Mouse (Mus musculus) large intestine, adult 2 months (tissue): ENCODE measurements around the gene Med24. TPM values are rescaled to one million over a fixed set of nuclear protein-coding genes. Genes with fewer than 3 reads are reported as not detected.

Experiments
- DNase-seq: peaks from one replicate; pipeline ENCODE4 v3.0.0-alpha.2; 2012; ENCODE audit warnings: low read depth, low spot score
- WGBS: fragments of 180-500 bp; shearing (Covaris S2); methylation state at CpG from one replicate; pipeline ENCODE4 v1.1.7; 2018; 5-methylcytosine and 5-hydroxymethylcytosine counted together
- polyA plus RNA-seq: library from polyadenylated mRNA; depleted of rRNA; stranded (reverse); fragments of >200 nt; gene quantifications from 2 replicates; pipeline ENCODE4 v1.2.3, GENCODE M21; 2012

Med24 gene
- polyA plus RNA-seq, 1 experiment: 43.2 TPM

GRCm38 (mm10) chr11:98766816-98767215 is 37.6 kb upstream of the Med24 start:
- 40% methylated on average over 5 of the region's 5 CpGs for whole genome bisulfite sequencing
- no peak for DNase-seq

- 30% methylated on average over 2 of the region's 2 CpGs for WGBS
These were observed 37.1 kb upstream of the Med24 start for GRCm38 (mm10) chr11:98766346-98766745.

GRCm38 (mm10) chr11:98765421-98766309 is 36.4 kb upstream of the Med24 start:
- WGBS: 54% methylated on average over 8 of the region's 9 CpGs
- no peak for DNase-seq

More at GRCm38 (mm10) chr11:98766346-98766745, 37.1 kb upstream of the Med24 start:
- DNase-seq: no peak

GRCm38 (mm10) chr11:98764746-98765145 is 35.5 kb upstream of the Med24 start:
- no peak for DNase-seq

GRCm38 (mm10) chr11:98764091-98764490 is 34.9 kb upstream of the Med24 start:
- DNase-seq: no peak
- 91% methylated on average over 18 of the region's 18 CpGs for WGBS

GRCm38 (mm10) chr11:98763502-98763861 is 34.2 kb upstream of the Med24 start:
- DNase-seq: no peak
- 61% methylated on average over 8 of the region's 8 CpGs for WGBS

GRCm38 (mm10) chr11:98762756-98763501 is 33.7 kb upstream of the Med24 start:
- 62% methylated on average over 17 of the region's 17 CpGs for WGBS

GRCm38 (mm10) chr11:98761939-98762338 is 32.7 kb upstream of the Med24 start:
- WGBS: 80% methylated on average over 4 of the region's 4 CpGs

More at GRCm38 (mm10) chr11:98762756-98763501, 33.7 kb upstream of the Med24 start:
- no peak for DNase-seq

GRCm38 (mm10) chr11:98756711-98757110 is 27.5 kb upstream of the Med24 start:
- DNase-seq: no peak
- WGBS: 85% methylated on average over 12 of the region's 12 CpGs

More at GRCm38 (mm10) chr11:98761939-98762338, 32.7 kb upstream of the Med24 start:
- no peak for DNase-seq

GRCm38 (mm10) chr11:98755726-98756380 is 26.6 kb upstream of the Med24 start:
- DNase-seq: no peak
- 96% methylated on average over 6 of the region's 6 CpGs for WGBS

- 16% methylated on average over 7 of the region's 7 CpGs for WGBS
- no peak for DNase-seq
These were observed 25.5 kb upstream of the Med24 start for GRCm38 (mm10) chr11:98754621-98755181.

GRCm38 (mm10) chr11:98754151-98754620 is 25.0 kb upstream of the Med24 start:
- 20% methylated on average over 9 of the region's 9 CpGs for WGBS
- no peak for DNase-seq

- DNase-seq: no peak
- 65% methylated on average over 5 of the region's 5 CpGs for WGBS
These were observed 24.0 kb upstream of the Med24 start for GRCm38 (mm10) chr11:98753264-98753663.

- WGBS: 36% methylated on average over 10 of the region's 10 CpGs
- no peak for DNase-seq
These were observed 23.4 kb upstream of the Med24 start for GRCm38 (mm10) chr11:98752562-98753140.

- 8% methylated on average over 6 of the region's 6 CpGs for WGBS
- no peak for DNase-seq
These were observed 22.1 kb upstream of the Med24 start for GRCm38 (mm10) chr11:98751221-98751782.

GRCm38 (mm10) chr11:98750351-98751201 is 21.3 kb upstream of the Med24 start:
- no peak for DNase-seq
- 7% methylated on average over 17 of the region's 17 CpGs for WGBS

- no peak for DNase-seq
- 17% methylated on average over 5 of the region's 5 CpGs for WGBS
These were observed 20.5 kb upstream of the Med24 start for GRCm38 (mm10) chr11:98749716-98750115.
